Mouse (Mus musculus) myocyte (in vitro differentiated cells): ENCODE measurements around the gene Baat. TPM values are rescaled to one million over a fixed set of nuclear protein-coding genes. Genes with fewer than 3 reads are reported as not detected.

ENCODE experiments used
- H3K27me3 ChIP-seq: one replicate; pipeline ENCODE4 v1.6.1; 2011; ENCODE audit not compliant: control insufficient read depth, insufficient read depth, insufficient read length
- H3K36me3 ChIP-seq: one replicate; pipeline ENCODE4 v1.6.1; 2011; ENCODE audit not compliant: control insufficient read depth, insufficient read depth
- H3K4me2 ChIP-seq: one replicate; pipeline ENCODE4 v1.6.1; 2011; ENCODE audit warnings: low read depth, control low read depth
- H3K4me3 ChIP-seq: one replicate; pipeline ENCODE4 v1.5.1; 2011; ENCODE audit warnings: mild to moderate bottlenecking, control low read depth, moderate library complexity
- H3K79me2 ChIP-seq: one replicate; pipeline ENCODE4 v1.6.1; 2011; ENCODE audit not compliant: control insufficient read depth, insufficient read depth
- H3ac ChIP-seq: one replicate; pipeline ENCODE4 v1.6.1; 2011; ENCODE audit not compliant: control insufficient read depth, insufficient read length
- CEBPB ChIP-seq: IDR thresholded peaks from 2 replicates; pipeline ENCODE4 v1.6.1; 2011; ENCODE audit warnings: mild to moderate bottlenecking, moderate library complexity; ENCODE audit not compliant: poor library complexity, insufficient read depth, severe bottlenecking
- E2F4 ChIP-seq: IDR thresholded peaks from one replicate; pipeline ENCODE4 v1.6.1; 2011; ENCODE audit warnings: mild to moderate bottlenecking, control low read depth, moderate library complexity; ENCODE audit not compliant: insufficient read depth
- MAX ChIP-seq: IDR thresholded peaks from one replicate; pipeline ENCODE4 v1.6.1; 2011; ENCODE audit warnings: low read depth, mild to moderate bottlenecking, control low read depth
- MYOD1 ChIP-seq, 3 experiments: IDR thresholded peaks; one replicate each; pipeline ENCODE4 v1.6.1; 2011; ENCODE audit warnings: control low read depth in 2 of 3, low read depth in 2 of 3, mild to moderate bottlenecking in 2 of 3, moderate library complexity in 1 of 3; ENCODE audit not compliant: insufficient read length in 2 of 3, control insufficient read depth in 1 of 3
- MYOG ChIP-seq, 3 experiments: IDR thresholded peaks; one replicate each; pipeline ENCODE4 v1.6.1; 2011; ENCODE audit warnings: control low read depth in 2 of 3, low read depth in 2 of 3, mild to moderate bottlenecking in 2 of 3; ENCODE audit not compliant: insufficient read length in 2 of 3, control insufficient read depth in 1 of 3, insufficient read depth in 1 of 3
- POLR2A ChIP-seq: IDR thresholded peaks from one replicate; pipeline ENCODE4 v1.6.1; 2011; ENCODE audit warnings: low read depth, mild to moderate bottlenecking, control low read depth, moderate library complexity; ENCODE audit not compliant: insufficient read length
- POLR2AphosphoS2 ChIP-seq: IDR thresholded peaks from one replicate; pipeline ENCODE4 v1.6.1; 2011; ENCODE audit warnings: low read depth, control low read depth; ENCODE audit not compliant: insufficient read length
- REST ChIP-seq: IDR thresholded peaks from one replicate; pipeline ENCODE4 v1.6.1; 2011; ENCODE audit warnings: mild to moderate bottlenecking, control low read depth, moderate library complexity; ENCODE audit not compliant: insufficient read depth, insufficient read length
- SRF ChIP-seq: IDR thresholded peaks from one replicate; pipeline ENCODE4 v1.6.1; 2011; ENCODE audit warnings: low read depth; ENCODE audit not compliant: control insufficient read depth, insufficient read length
- TCF12 ChIP-seq: IDR thresholded peaks from one replicate; pipeline ENCODE4 v1.6.1; 2011; ENCODE audit warnings: mild to moderate bottlenecking, control low read depth; ENCODE audit not compliant: poor library complexity, insufficient read depth, severe bottlenecking
- TCF3 ChIP-seq: IDR thresholded peaks from one replicate; pipeline ENCODE4 v1.6.1; 2011; ENCODE audit warnings: low read depth, control low read depth; ENCODE audit not compliant: insufficient read length
- USF1 ChIP-seq: IDR thresholded peaks from one replicate; pipeline ENCODE4 v1.6.1; 2011; ENCODE audit warnings: low read depth, mild to moderate bottlenecking, control low read depth, moderate library complexity
- polyA plus RNA-seq: library from polyadenylated mRNA; unstranded; fragments of >200 nt; fragmentation: generic; extraction: Trizol; gene quantifications from one replicate; pipeline ENCODE4 v1.2.1, GENCODE M21; 2012; ENCODE audit warnings: missing spikeins

Gene Baat
- not detected for polyA plus RNA-seq

GRCm38 (mm10) chr4:49506386-49506785 is at the start of gene Baat:
Baat (minus strand) TSS chr4:49506557.
- H3K4me2 ChIP-seq = no peak within 1 kb of the TSS
- H3K27me3 ChIP-seq = no peaks in the 10 kb centered on the region
- H3ac ChIP-seq = no peak within 1 kb of the TSS
- no peaks in the 10 kb centered on the region for H3K36me3 ChIP-seq
- TF ChIP-seq MYOG (IDR thresholded peaks at IDR 0.05; ENCODE audit: control insufficient read depth in 1 of 3, insufficient read depth in 1 of 3, insufficient read length in 2 of 3, low read depth in 2 of 3) = no peak
- no peak for TF ChIP-seq CEBPB
- no peak for TF ChIP-seq TCF12
- no peak for TF ChIP-seq REST
- TF ChIP-seq TCF3 = no peak
- TF ChIP-seq POLR2A = no peak
- no peak for TF ChIP-seq MAX
- TF ChIP-seq USF1 = no peak
- no peak for TF ChIP-seq E2F4
- TF ChIP-seq POLR2AphosphoS2 = no peak
- TF ChIP-seq SRF = no peak
- TF ChIP-seq MYOD1 (IDR thresholded peaks at IDR 0.05; ENCODE audit: control insufficient read depth in 1 of 3, insufficient read length in 2 of 3, low read depth in 2 of 3) = no peak
- no peaks in the 10 kb centered on the region for H3K79me2 ChIP-seq
- no peak within 1 kb of the TSS for H3K4me3 ChIP-seq

DNA sequence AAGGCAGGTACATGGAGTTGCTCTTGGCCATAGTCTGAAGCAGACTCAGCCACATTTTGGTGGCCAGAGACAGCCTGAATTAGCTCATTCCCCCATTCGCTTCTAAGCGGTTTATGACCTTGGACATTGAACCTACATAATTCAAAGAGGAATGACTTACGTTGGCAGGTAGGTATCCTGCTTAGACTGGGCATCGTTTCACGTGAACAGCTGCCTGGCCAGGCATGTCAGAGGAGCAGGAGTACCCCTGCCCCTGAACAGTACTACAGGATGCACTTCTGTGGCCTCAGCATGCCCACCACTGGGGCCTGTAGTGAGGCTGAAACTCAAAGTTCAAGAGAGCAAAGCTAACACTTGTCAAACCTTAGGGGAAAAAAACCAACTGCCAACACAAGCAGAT is 47.0 kb upstream of the Baat start:
- no peak overlapping the region for H3K4me3 ChIP-seq
- no peaks in the 10 kb centered on the region for H3K79me2 ChIP-seq
- H3K4me2 ChIP-seq = no peak overlapping the region
- H3K36me3 ChIP-seq = no peaks in the 10 kb centered on the region
- H3K27me3 ChIP-seq = no peaks in the 10 kb centered on the region
- H3ac ChIP-seq = no peak overlapping the region
- TF ChIP-seq CEBPB = no peak
- TF ChIP-seq TCF12 = no peak
- no peak for TF ChIP-seq POLR2A
- no peak for TF ChIP-seq POLR2AphosphoS2

DNA sequence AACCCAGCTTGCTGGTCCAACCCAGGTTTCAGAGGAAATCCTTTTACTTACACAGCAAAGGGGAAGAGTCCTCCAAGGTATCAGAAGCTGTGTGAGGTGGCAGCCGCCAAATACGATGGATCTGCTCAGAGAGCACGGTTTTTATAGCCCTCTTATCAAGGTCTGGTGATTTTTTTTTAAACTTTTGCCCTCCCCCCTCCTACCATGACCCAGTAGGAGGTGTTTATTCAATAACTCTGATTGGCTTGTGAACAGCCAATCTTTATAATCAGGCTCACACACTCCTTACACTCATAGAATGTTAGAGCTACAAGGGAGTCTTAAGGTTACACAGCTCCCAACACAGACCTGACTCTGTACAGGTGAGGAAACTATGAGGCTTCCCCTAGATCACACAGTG is 43.0 kb upstream of the Baat start, which contains the start of gene Aldob:
Gene Aldob (minus strand): TSS at position 164 of the 400 bp plus-strand sequence.
- Histone ChIP-seq H3K4me2 (no peak within 1 kb of the TSS), H3K27me3 (no peaks in the 10 kb centered on the region), H3ac (no peak within 1 kb of the TSS), H3K4me3 (no peak within 1 kb of the TSS), H3K79me2 (no peaks in the 10 kb centered on the region), H3K36me3 (no peaks in the 10 kb centered on the region)
- TF ChIP-seq E2F4 (no peak), POLR2A (no peak), TCF12 (no peak), MYOG (IDR thresholded peaks at IDR 0.05; ENCODE audit: control insufficient read depth in 1 of 3, insufficient read depth in 1 of 3, insufficient read length in 2 of 3, low read depth in 2 of 3) (no peak), REST (no peak), SRF (no peak), MYOD1 (IDR thresholded peaks at IDR 0.05; ENCODE audit: control insufficient read depth in 1 of 3, insufficient read length in 2 of 3, low read depth in 2 of 3) (no peak), MAX (no peak), USF1 (no peak), POLR2AphosphoS2 (no peak), TCF3 (no peak), CEBPB (no peak)

DNA sequence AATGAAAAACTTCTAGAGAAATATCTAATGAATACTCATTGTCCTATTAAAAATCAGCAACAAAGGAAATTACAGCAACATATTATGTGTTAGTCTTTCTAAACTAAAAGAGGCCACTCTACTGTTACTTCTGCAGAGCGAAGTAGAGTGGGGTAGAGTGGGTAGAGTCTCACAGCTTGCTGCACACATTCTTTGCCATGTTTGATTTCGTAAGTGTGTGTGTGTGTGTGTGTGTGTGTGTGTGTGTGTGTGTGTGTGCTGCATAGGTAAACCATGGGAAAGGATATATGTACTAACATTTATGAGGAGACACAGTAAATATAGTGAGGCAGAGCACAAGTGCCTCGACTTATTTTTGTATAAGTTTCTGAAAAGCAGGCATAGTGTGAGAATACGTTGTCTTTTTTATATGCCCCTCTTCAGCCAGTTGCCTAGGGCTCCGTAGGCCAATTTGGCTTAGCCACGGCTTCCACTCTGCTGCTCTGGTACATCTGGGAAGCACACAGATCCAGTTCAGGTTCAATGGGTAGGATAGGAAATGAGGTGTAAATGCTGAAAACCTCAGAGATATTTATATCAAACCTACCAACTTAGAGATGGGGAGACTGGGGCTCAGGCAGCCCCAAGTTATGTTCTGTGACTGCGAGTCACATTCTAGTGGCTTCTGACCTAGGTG is 41.3 kb upstream of the Baat start:
- H3K79me2 ChIP-seq = no peaks in the 10 kb centered on the region
- no peaks in the 10 kb centered on the region for H3K27me3 ChIP-seq
- no peak for TF ChIP-seq POLR2AphosphoS2
- no peak for TF ChIP-seq POLR2A
- no peak for TF ChIP-seq CEBPB
- TF ChIP-seq TCF12 = no peak
- no peak for TF ChIP-seq MYOD1 (IDR thresholded peaks at IDR 0.05; ENCODE audit: control insufficient read depth in 1 of 3, insufficient read length in 2 of 3, low read depth in 2 of 3)
- no peak for TF ChIP-seq REST
- TF ChIP-seq MYOG (IDR thresholded peaks at IDR 0.05; ENCODE audit: control insufficient read depth in 1 of 3, insufficient read depth in 1 of 3, insufficient read length in 2 of 3, low read depth in 2 of 3) = no peak
- TF ChIP-seq E2F4 = no peak
- H3K4me2 ChIP-seq = no peak overlapping the region
- no peak overlapping the region for H3K4me3 ChIP-seq
- no peak overlapping the region for H3ac ChIP-seq
- H3K36me3 ChIP-seq = no peaks in the 10 kb centered on the region

DNA sequence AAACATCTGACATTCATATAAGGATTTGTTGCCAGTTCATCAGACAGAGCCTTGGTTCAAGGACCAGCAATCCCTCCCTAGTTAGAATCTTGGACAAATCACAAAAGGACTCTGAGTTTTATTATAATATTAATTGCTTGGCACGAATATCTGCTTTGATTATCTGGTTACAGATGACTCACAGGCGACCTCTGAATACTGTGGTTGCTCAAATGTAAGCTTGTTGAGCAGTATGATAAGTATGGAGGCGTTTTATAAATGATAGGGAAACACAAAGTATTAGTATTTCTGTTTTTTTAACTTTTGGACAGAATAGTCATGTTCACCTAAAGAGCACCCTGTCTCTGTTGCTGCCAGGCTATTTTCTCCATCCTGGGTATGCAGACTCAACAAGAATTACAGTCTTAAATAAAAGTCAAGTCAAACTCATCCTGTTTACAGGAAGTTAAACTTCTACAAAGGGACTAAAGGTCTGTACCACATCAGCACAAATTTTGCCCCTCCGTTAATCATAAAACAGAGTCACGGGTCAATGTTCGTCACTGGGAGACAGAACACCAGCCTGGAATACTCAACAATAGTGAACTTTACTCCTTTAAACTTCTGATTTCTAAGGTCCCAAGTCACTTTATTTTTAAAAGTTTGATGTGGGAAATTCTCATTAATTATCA is 40.7 kb upstream of the Baat start:
- Histone ChIP-seq H3K4me2 (no peak overlapping the region), H3K36me3 (no peaks in the 10 kb centered on the region), H3K79me2 (no peaks in the 10 kb centered on the region), H3K27me3 (no peaks in the 10 kb centered on the region), H3ac (no peak overlapping the region), H3K4me3 (no peak overlapping the region)
- TF ChIP-seq SRF (no peak), MAX (no peak), TCF3 (no peak), POLR2AphosphoS2 (no peak)
